Mouse (Mus musculus): ENCODE results near the gene Bcar3.

Gene Bcar3

DNA sequence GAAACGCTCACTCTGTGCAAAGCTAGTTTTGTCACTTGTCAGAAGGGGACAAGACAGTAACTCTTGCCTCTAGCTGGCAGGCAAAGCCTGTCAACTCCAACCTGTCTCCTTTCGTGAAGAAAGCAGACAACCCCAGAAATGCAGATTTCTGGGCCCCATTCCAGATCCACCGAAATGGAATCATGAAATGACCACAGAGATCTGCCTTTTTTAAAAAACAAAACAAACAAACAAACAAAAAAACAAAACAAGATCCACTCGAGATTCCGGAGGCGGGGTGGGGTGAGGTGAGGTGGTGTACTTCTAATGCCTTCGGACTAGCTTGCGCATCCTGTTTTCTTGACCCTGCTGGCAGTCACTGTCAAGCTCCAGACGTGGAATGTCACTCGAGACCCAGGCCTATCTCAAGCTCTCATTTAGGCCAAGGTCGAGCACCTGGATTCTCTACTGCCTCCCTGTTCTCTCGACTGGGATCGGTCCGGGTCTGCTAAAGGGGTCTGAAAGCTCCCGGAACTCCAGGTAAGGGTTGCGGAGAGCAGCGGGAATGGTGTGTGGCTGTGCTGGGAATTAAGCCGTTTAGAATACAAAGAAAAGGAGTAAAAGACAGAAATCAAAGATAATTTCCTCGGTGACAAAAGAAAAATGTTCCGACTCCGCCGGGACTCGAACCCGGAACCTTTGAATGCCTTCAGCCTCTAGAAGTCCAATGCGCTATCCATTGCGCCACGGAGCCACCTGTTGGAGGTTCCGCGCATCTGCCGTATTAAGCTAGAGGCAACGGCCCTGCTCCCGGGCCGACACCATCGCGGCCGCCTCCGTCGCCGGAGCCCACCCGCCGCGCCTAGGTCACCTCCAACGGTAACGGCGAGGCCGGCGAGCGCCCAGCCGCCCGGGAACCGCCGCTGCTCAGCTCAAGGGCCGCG is 1.4 kb upstream of the Bcar3 start:
- peak; percentile 89 to 96 for DNase-seq

GRCm38 (mm10) chr3:122293223-122293953 is 548 bp upstream of the Bcar3 start:
- DNase-seq = no peak

DNA sequence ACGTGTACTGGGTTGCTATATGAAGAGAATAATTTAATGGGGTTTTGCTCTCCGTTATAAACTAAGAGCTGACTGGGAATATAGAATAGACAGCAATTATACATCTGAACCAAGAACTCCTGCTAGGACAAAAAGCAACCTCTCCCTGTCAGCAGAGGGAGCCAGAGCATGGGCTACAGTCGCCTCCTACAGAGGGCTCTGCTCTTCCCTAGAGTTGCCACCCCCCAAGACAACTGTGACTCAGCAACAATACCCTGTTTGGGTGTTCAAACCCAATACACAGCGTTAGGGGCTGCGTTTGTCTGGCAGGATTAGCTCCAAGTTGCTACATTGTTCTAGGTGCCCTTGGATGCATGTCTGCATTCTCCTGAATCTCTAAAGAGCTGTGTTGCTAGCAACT is 1.6 kb downstream of the Bcar3 start:
- peak in 1 of 2 experiments; percentile 47 for DNase-seq

DNA sequence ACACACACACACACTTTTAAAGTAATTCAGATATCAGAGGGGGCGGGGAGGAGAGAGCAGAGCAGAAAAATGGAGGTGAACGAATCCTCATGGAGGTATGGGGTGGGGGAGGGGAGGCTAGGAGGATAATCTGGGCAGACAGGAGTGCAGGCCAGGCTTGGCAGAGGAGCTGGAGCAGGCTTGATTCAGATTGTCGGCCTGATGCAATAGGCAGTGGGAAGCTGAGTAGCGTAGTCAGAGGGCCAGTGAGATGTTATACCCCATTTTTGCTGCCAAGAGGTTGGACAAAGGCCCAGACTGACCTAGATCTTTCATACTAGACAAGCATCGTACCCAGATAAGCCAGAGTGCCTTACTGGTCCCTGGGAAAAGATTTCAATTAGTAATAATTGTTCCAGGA is 3.0 kb downstream of the Bcar3 start:
- DNase-seq = no peak

- DNase-seq = no peak
These were observed 7.3 kb downstream of the Bcar3 start for GRCm38 (mm10) chr3:122300983-122301919.

DNA sequence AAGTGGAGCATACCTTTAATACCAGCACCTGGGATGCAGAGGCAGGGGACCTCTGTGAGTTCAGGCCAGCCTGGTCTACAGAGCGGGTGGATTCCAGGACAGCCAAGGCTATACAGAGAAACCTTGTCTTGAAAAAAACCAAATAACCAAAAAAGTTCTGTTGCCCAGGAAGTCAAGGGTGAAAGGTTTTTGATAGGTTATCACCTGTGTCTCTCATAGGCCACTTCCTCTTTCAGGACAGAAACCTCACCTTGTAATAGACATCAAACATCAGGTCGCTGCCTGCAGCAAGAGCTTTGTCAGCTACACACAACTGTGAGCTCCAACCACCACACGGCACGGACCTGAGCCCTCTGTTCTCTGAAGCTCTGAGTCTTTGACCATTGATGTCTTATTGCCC is 10.6 kb downstream of the Bcar3 start:
- DNase-seq = no peak

DNA sequence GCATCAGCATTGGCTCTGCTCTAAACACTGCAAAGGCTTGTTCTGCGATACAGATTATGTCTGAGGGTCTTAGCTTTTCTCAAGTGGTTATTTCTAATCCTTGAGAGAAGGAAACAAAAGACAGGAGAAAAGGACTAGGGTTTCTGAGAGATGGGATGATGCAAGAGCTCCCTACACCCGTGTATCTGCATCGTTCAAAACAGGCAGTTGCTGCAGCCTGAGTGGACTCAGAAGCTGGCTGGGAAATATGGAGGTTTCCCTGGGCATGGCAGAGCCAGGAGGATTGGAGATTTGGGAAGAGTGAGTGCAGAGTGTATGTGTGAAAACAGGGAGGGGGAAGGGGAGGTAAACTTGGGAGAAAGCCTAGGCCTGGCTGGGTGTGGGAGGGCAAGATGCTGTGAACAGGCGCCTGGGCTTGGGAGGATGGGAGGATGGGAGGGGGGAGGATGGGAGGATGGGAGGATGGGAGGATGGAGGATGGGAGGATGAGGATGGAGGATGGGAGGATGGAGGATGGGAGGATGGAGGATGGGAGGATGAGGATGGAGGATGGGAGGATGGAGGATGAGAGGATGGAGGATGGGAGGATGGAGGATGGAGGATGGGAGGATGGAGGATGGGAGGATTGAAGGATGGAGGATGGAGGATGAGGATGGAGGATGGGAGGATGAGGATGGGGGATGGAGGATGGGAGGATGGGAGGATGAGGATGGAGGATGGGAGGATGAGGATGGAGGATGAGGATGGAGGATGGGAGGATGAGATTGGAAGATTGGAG is 14.1 kb downstream of the Bcar3 start:
- DNase-seq = no peak

DNA sequence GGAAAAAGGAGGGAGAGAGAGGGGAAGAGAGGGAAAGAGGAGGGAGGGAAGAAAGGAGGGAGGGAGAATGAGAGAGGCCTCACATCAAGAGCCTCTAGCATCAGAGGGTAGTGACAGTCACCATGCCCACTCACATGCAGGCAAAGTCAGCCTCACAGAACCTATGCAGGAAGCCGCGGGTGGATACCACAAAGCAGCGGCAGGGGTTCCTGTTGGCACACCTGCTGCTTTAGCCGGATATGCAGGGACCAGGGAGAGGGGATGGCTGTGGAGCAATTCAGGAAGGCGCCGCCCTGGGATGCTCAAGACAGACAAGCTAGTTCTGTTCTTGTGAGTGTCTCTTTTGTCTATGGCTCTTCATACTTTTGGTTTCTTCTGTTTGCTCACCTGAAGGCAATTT is 15.0 kb downstream of the Bcar3 start:
- no peak for DNase-seq

DNA sequence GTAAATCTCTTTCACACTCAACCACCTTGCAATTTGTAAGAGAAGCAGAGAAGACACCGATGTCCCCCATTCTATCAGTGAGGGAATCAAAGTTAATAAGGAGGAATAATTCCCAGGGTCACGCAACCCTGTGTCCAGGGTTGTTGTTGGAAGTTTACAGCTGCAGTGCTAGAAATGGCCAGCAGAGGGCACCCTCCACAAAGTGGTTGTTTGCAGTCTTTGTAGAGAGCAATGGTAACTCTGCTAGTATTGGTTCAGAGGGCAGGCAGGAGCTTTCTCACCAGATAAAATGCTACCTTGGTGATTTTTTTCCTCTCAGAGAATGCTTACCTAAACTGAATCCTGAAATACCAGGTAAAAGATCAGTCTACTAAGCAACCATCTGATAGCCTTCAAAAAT is 18.1 kb downstream of the Bcar3 start:
- peak; percentile 60 to 85 for DNase-seq

DNA sequence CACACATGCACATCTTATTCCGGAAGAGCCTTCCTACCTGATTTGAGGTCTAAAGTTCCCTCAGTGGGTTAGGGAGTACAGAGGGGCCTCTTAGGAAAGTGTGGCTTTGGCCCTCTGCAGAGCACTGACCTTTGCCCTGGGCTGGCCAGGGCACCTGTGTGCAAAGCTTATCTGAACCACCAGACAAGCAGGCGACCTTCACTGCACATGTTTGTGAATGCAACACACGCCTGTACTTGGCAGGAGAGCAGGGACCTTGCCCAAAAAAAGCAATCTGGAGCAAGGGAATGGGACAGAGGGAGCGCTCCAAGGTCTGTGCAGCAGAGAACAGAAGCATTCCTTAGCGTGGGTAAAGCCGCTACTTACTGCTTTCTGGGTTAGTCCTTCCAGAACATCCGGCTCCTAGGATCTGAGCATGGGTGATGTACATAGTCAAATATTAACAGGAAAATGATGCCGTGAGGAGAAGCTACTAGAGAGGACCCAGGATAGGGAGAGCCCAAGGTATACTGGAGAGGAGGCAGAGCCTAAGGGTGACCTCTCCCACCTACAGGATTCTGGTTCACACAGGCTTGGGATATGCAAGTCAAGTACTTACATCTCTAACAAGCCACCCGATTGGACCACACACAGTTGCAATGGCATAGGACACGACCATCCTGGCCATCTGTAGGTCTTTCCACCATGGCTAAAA is 19.1 kb downstream of the Bcar3 start:
- no peak for DNase-seq

DNA sequence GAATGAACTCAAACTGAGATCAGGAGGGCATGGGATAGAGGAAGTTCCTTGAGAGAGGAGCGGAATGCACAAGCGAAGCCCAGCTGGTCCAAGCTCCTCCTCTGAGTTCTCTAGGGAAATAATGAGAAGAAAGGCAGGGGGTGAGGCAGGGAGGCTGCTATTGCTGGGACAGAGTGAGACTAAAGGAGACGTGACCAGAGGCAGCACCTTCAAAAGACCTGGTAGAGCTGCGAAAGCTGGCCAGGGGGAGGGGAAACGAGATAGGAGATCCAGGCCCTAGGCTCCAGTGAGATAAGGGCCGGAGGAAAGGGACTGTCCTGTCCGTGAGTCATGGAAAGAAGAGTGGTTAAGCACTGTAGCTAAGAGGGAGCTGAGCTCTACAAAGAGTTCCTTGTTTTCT is 20.0 kb downstream of the Bcar3 start:
- no peak for DNase-seq

- no peak for DNase-seq
These were observed 22.7 kb downstream of the Bcar3 start for GRCm38 (mm10) chr3:122316621-122317020.

DNA sequence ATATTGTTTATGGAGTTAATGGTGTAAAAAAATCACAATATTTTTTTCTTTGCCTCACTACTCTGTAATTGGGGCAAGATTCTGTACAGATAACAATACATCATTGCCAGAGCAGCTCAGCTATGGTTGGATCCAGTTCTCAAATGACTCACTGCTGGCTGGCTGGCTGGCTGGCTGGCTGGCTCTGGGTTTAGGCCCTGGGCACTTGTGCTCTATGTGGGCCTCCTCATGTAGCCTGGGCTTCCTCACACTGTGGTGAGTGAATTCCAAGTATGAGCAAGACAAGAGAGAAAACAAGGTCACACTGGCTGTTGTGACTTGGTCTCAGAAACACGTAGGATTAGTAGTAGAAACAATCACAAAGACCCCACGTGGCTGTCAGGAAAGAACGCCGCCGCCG is 23.4 kb downstream of the Bcar3 start:
- no peak for DNase-seq

DNA sequence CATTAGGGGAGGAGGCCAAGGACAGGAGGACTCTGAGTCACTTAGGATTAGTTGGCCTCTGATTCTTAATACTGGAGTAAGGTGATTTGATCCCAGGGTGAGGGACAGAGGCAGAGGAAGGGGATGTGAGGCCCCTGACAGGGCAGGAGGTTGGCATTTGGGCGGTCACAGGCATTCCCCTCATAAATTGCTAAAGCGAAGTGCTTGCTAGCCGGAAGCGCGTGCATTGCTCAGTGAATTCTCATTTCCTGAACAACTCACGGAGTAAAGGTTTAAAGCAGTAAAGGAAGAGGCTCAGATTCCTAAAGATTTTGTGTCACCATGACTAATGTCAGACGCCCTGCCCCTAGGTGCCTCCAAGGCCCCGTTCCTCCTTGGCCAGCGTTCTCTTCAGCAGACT is 28.3 kb downstream of the Bcar3 start:
- no peak for DNase-seq

GRCm38 (mm10) chr3:122323841-122324240 is 29.9 kb downstream of the Bcar3 start:
- no peak for DNase-seq

DNA sequence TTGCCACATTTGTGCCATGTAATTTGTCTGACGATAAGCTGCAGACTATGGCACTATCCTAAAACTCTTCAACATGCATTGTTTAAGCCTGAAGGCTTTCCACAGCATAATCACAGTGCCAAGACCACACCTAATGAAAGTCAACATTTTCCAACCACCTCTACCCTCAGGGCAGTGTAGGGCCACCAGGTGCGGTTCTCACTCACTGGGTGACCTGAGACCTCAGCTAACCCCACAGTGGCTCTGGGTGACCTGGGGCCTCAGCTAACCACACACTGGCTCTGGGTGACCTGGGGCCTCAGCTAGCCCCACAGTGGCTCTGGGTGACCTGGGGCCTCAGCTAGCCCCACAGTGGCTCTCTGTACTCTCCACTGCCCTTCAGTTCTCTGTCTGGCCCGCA is 30.6 kb downstream of the Bcar3 start:
- no peak for DNase-seq

DNA sequence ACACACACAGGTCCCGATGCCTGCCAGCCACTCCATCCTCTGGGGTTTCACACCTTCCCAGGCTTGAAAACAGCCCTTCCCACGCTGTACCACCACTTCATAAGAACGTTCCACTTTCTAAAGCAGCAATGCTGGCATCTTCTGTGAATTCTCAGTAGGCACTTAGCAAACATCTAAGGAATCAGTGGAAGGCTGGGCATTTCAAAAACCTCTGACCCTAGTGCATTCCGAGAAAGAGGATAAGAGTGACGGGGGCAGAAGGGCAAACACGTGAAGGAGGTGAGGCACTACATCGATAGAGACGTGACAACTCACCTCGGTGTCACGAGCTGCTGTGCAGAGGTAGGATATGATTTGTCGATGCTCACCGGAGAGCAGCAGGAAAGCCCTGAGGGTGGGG is 36.5 kb downstream of the Bcar3 start:
- DNase-seq = no peak

DNA sequence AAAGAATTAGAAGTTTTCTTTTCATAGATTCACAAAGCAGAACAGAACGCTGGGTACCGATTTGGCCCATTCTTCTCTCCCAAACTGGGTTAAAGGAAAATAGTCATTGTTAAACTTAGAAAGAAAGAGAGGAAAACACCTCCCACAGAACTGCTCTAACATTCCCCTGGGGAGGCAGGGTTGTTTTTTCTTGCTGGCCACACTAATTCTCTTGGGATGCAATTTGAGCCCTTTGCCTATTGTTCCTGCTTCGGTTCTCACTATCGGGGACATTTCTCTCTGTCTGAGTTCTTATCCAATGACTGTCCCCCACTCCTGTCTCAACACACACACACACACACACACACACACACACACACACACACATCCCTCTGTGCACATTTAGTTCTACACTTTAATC is 39.6 kb downstream of the Bcar3 start:
- no peak for DNase-seq

- DNase-seq = no peak
These were observed 40.0 kb downstream of the Bcar3 start for GRCm38 (mm10) chr3:122333902-122334301.

DNA sequence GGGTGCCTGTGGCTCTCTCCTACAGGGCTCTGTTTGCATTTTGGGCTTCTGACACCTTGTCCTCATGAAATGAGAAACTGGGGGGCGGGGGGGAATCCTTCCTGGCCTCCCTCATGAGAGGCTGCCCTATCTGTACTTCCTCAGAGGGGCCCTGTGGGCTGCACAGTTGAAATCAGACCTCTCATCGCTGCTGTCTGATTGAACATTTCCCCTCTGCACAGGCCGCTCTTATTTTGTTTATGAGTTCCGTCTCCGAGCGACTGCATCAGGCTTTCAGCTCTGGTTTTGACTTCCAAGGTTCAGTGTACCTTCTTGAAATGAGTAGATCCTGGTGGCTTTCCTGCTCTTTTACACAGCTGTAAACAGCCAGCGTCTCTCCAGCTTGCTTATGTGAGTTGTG is 40.4 kb downstream of the Bcar3 start:
- no peak for DNase-seq

DNA sequence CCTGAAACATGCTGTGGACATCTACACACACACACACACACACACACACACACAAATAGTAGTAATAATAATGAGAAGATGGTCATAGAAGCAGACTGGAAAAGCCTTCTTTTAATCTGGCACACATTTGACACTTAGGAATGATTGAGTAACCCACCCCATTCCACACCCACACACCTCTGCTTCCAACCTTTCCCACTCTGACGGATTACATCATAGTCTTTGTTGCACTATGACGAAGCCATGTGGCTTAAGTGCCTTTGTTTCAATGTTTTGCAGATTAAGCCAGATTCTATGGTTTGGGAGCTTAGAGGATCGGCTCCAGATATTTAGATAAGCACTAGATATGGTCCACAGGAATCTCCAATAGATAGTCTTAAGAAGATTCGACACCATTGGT is 42.1 kb downstream of the Bcar3 start:
- DNase-seq = no peak

DNA sequence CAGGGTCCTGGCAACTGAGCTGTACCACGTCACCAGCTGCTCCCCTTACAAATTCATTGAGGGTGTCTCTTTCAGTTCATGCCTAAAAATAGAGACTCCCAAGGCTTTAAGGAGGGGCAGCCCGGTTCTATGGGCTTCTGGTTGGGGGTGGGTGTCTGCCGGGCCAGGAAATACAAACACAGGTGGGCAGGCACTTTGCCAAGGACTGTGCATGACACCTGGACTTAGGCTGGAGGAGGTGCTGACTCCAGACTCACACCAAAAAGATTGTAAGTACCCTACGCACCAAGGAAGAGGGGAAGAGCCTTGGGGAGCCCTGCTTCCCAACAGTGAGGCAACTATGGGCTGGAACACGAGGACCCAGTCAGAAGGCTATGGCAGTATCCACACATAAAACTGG is 44.1 kb downstream of the Bcar3 start:
- no peak for DNase-seq
